Mouse (Mus musculus): ENCODE measurements around the gene Thbs3.

- no peak for TF ChIP-seq CTCF (IDR thresholded peaks at IDR 0.05; ENCODE audit: insufficient read depth, low read length)
- no peak for TF ChIP-seq POLR2A (IDR thresholded peaks at IDR 0.05; ENCODE audit: borderline replicate concordance, extremely low read depth, low read depth, low read length)
Measured at GRCm38 (mm10) chr3:89224796-89225195, 9.8 kb downstream of the Thbs3 start.

All from lung, adult 2 months (tissue).